Mouse (Mus musculus) retina, postnatal 7 days (tissue): Measurements from ENCODE around the gene Tmem239.
"Not testable (repeated sequence)": the region's sequence is repeated elsewhere in the genome, so short reads cannot be mapped to it uniquely, and the experiment has no call there.

Source experiments
- DNase-seq: peaks from one replicate; pipeline ENCODE4 v3.0.0-alpha.2; 2012; ENCODE audit warnings: low read depth, low spot score

Gene Tmem239

DNA sequence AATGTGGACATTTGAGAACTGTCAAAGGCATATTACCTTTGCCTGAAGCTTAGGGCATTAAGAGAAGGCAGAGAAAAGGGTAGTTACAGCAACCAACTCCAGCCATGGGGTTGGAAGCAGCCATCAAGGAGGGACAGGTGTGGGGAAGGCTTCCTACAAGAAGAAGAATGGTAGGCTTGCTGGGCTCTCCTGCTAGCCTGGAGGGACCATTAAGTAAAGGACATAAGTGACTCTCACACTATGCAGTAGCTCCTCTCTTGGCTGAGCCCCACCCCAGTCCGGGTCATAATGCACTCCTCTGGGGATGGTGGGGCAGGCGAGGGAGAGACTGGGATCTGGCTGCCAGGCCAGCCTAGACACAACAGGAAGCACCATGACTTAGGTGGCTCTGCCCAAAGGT, at the start of gene Tmem239:
TSS of gene Tmem239 (plus strand) at position 301 of the 400 bp plus-strand sequence.
- DNase-seq = no peak

- no peak for DNase-seq
These were observed 48.7 kb upstream of the Tmem239 start for GRCm38 (mm10) chr2:130357551-130357950.

DNA sequence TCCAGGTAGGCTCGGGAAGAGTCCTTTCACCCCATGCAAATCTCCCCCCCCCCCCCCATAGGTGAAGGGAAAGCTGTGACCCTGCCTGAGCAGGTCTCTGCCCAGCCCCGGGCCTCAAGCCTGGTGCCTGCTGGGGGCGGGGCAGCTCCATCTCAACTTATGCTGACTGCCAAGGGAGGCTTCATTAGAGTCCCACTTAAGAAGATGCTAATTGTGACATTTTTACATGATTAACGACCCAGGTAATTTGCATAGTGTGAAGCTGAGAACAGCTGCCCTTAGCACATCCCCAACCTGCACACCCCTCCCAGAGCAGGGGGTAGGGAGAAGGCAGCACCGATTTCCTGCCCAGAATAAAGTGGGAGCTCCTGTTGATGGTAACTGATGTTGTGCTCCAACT, 47.4 kb upstream of the Tmem239 start:
- DNase-seq = no peak

- DNase-seq = peak; percentile 40
These were observed 43.7 kb upstream of the Tmem239 start for GRCm38 (mm10) chr2:130362511-130363026.

GRCm38 (mm10) chr2:130365211-130366094, 40.8 kb upstream of the Tmem239 start:
- DNase-seq = no peak

DNA sequence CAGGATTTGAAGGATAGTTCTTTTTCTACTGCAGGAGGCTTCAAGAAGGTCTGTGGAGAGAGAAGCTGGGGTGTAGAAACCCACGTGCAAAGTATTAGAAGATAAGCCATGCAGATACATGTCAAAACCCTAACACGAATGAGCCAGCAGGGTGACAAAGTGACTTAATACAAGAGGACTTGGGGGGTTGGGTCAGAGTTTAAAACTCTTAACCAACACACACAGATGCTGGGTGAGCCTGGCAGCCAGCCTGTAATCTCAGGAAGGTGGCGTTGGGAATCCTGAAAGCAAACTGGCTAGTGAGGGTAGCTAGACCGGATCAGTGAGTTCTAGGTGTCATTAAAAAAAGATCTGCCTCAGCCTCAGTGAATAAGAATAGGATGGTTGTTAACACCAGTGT, 38.9 kb upstream of the Tmem239 start:
- DNase-seq = no peak

GRCm38 (mm10) chr2:130373026-130373425, 33.3 kb upstream of the Tmem239 start:
- DNase-seq = not testable (repeated sequence)

DNA sequence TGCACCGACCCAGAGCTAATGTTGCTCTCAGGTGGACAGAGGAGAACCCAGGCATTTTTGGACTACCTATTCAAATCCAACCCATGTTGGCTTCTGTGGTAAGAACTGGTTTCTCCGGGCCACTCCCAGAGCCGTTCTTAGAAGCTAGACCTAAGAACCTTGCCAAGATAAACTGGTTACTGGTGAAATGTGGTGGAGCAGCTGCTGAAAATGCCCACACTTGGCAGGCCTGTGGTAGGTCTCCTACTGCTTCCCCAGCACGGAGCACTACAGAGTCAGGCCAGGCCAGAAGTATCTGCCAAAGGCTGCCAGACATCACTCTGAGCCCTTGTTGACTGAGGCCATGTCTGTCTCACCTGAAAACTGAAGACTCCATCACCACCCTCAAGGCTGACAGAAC, 31.3 kb upstream of the Tmem239 start:
- DNase-seq = no peak

DNA sequence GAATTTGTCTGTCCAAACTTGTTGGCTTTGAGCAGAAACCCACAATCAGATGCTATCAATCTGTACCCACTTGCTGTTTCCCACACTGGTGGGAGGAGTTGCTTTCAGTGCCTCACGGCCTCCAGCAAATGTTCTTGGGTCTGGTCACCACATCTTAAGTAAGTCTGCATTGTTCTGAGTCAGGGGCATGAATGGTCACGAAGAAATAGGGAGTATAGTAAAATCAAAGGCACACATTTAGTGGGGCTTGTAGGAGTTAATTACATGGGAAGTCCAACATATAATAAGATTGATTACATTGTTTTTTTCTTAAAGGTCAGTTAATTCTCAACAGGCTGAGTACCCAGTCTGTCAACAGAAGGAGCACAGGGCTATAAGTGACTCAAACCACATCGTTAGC, 23.1 kb upstream of the Tmem239 start:
- DNase-seq = no peak

- no peak for DNase-seq
These were observed 22.4 kb upstream of the Tmem239 start for GRCm38 (mm10) chr2:130383895-130384294.

DNA sequence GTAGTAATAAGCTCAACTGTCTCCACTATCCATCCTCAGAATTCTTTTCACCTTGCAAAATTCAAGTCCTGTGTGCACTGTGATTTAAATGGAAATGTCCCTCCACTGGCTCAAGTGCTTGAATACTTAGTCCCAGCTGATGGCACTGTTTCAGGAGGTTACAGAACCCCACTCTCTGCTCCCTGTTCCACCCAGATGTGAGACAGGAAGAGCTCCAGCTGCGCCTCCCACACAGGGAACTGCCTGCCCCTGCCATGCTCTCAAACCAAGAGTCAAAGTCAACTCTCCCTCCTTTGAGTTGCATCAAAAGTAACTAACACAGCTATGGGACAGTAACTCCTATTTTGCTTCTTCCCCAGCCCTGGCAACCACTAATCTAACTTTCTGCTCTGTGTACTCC, 20.1 kb upstream of the Tmem239 start:
- no peak for DNase-seq

DNA sequence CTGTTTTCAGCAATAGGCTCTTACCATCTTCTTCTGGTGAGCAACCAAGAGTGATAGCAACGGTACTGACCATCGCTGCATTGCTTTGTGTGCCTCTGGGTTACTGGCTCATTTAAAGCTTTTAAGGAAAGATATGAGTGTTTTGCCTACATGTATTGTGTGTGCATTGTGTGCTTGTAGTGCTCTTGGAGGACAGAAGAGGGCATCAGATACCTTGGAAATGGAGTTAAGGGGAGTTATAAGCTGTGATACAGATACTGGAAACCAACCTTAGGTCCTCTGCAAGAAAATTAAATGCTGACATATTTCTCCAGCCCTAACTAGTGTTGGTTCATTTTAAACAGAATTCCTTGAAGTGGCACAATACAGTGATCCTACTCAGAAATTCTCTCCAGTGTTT, 17.5 kb upstream of the Tmem239 start:
- DNase-seq = no peak

- no peak for DNase-seq
These were observed 15.2 kb upstream of the Tmem239 start for GRCm38 (mm10) chr2:130390993-130391625.

- DNase-seq = no peak
These were observed 13.4 kb upstream of the Tmem239 start for GRCm38 (mm10) chr2:130392836-130393235.

- no peak for DNase-seq
These were observed 10.6 kb upstream of the Tmem239 start for GRCm38 (mm10) chr2:130395696-130396095.

DNA sequence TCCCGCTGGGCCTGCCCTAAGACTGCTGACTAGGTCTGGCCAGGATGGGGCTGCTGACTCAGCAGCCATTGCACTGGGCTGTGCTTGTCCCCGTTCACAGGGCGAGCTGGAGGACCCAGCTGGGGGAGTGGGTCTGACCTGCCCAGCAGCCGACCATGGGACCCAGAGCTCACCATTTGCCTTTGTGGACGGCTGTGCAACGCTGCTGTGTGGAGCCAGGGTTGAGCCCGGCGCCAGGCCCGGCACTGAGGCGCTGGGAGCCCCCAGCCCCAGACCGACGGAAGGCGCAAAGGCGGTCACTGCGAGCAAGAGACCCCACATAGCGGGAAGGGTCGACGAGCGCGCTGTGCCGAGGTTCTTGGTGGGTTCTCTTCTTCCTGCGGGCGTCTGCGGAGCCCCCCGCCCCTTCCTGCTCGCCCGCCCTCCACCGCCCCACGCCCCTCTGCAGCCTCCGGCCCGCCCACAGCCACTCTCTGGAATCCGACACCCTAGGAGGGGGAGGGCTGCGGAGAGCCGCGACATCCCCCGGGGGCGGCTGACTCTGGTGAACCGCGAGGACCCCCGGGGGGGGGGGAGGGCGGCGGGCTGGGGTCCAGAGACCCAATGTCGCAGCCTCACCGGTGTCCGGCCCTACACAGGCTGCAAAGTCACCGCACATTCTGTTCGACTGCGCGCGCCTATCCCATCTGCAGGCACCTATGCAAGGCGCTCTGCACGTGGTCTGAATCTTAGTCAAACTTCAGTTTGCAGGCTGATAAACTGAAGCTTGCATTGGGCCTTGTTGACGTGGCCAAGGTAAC, 8.9 kb upstream of the Tmem239 start, which contains the start of gene Cpxm1:
TSS of gene Cpxm1 (minus strand) at position 389 of the 800 bp plus-strand sequence.
- no peak for DNase-seq

- no peak for DNase-seq
These were observed 8.2 kb upstream of the Tmem239 start for GRCm38 (mm10) chr2:130398091-130398490.

DNA sequence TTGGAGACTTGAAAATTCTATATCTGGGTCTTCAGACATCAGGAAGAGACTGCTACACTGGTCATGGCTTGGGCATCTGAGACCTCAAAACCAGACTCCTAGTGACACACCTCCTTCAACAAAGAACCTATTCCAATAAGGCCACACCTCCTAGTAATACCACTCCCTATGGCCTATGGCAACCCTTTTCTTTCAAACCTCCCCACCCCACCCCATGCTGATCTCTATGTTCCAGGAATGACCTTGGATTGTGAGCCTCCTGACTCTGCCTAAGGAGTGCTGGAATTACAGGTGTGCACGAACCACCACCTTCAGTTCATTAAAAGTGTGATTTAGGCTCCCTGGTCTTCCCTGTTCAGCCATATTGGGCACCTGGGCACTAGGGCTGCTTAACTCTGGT, 6.2 kb upstream of the Tmem239 start:
- DNase-seq = no peak

DNA sequence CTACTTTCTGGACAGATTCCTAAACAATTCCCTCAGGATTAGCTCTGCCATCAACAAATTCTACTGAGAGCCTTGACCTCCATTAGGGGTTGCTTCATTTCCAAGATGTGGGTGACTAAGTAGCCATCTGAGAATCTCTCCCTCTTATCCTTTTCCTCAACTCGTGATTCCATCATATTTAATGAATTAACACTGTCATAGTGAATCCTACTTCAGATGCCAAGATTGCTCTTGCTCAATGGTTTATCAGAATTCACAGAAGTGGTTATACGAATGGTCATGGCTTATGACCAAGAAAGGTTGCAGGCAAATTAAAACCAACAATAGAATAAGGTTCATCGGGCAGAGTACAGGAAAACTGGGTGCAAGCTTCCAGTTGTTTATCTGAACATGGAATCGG, 4.4 kb upstream of the Tmem239 start:
- no peak for DNase-seq

- no peak for DNase-seq
These were observed 1.3 kb upstream of the Tmem239 start, which contains the start of the genes Gm28372 and 1700020A23Rik for GRCm38 (mm10) chr2:130404939-130405338. Gene Gm28372 (plus strand): TSS chr2:130405239. Gene 1700020A23Rik (plus strand): TSS chr2:130405259.

- peak; percentile 33 for DNase-seq
These were observed 1.9 kb downstream of the Tmem239 start for GRCm38 (mm10) chr2:130408194-130408593.
